Mouse (Mus musculus) midbrain, embryonic 14.5 days (tissue): ENCODE data around the gene Rapgef5. TPM values are rescaled to one million over a fixed set of nuclear protein-coding genes. Genes with fewer than 3 reads are reported as not detected.

Experiments used
- ATAC-seq: fragments of 200-750 bp; cut with Nextera tagmentation; 2 replicates; pipeline ENCODE4 v1.8.0; 2017; ENCODE audit warnings: moderate number of reproducible peaks, moderate library complexity; ENCODE audit not compliant: low FRiP score, low TSS enrichment
- DNase-seq: peaks from one replicate; pipeline ENCODE4 v3.0.0-alpha.2; 2015
- H3K27ac ChIP-seq: fragments of 300-500 bp; sonication (generic); replicated peaks from 2 replicates; pipeline ENCODE4 v1.5.1; 2014; ENCODE audit warnings: mild to moderate bottlenecking, low read depth, low read length, moderate library complexity
- H3K27me3 ChIP-seq: fragments of 300-500 bp; sonication (generic); 2 replicates; pipeline ENCODE4 v1.6.1; 2014; ENCODE audit warnings: low read length, control low read depth, mixed read lengths; ENCODE audit not compliant: control insufficient read depth, insufficient read depth
- H3K36me3 ChIP-seq: fragments of 300-500 bp; sonication (generic); 2 replicates; pipeline ENCODE4 v1.6.1; 2014; ENCODE audit warnings: low read length, control low read depth; ENCODE audit not compliant: control insufficient read depth, insufficient read depth
- H3K4me1 ChIP-seq: fragments of 300-500 bp; sonication (generic); 2 replicates; pipeline ENCODE4 v1.6.1; 2014; ENCODE audit warnings: mild to moderate bottlenecking, antibody characterized with exemption, low read length, control low read depth; ENCODE audit not compliant: control insufficient read depth, insufficient read depth
- H3K4me2 ChIP-seq: fragments of 300-500 bp; sonication (generic); 2 replicates; pipeline ENCODE4 v1.6.1; 2014; ENCODE audit warnings: mild to moderate bottlenecking, low read length, moderate library complexity
- H3K4me3 ChIP-seq: fragments of 300-500 bp; sonication (generic); replicated peaks from 2 replicates; pipeline ENCODE4 v1.5.1; 2014; ENCODE audit warnings: low read depth, low read length
- H3K9ac ChIP-seq: fragments of 300-500 bp; sonication (generic); replicated peaks from 2 replicates; pipeline ENCODE4 v1.6.1; 2014; ENCODE audit warnings: mild to moderate bottlenecking, low read length, moderate library complexity
- H3K9me3 ChIP-seq: fragments of 300-500 bp; sonication (generic); 2 replicates; pipeline ENCODE4 v1.6.1; 2016; ENCODE audit warnings: low read length, control low read depth, mixed read lengths; ENCODE audit not compliant: control insufficient read depth
- WGBS: fragments of 180-500 bp; shearing (Covaris S2); extraction: QIAGEN DNeasy Blood & Tissue Kit; methylation state at CpG from one replicate; pipeline ENCODE4 v1.1.7; 2014; 5-methylcytosine and 5-hydroxymethylcytosine counted together
- polyA plus RNA-seq: library from polyadenylated mRNA; unstranded; fragments of >200 nt; fragmentation: Nextera tagmentation; extraction: Ambion mirVana; gene quantifications from 2 replicates; pipeline ENCODE4 v1.2.1, GENCODE M21; 2014

Rapgef5 gene
- polyA plus RNA-seq, 1 experiment from 2014 or later = 50.8 TPM

DNA sequence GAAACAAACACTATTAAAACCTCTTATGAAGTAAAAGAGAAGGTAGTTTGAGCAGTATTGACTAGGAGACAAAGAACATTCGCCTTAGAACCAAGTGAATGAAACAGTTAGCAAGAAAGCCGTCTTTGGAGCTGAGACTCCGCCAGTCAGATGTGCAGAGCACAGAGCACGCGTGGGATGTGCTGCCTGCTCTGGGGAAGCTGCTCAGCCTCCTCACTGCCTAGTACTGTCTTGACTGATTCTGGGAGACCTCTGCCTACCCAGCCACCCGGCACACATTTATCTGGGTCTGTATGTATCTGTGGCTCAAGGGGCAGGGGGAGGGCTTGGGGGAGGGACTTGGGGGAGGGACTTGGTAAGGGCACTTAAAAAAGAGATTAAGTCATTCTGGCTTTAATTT, 120.7 kb downstream of the Rapgef5 start:
- no peak for ATAC-seq
- Histone ChIP-seq H3K27ac (no peak overlapping the region), H3K9me3 (no peaks in the 10 kb centered on the region), H3K4me1 (no peaks in the 10 kb centered on the region), H3K4me3 (no peak overlapping the region), H3K9ac (no peak overlapping the region), H3K27me3 (no peaks in the 10 kb centered on the region), H3K4me2 (no peak overlapping the region), H3K36me3 (no peaks in the 10 kb centered on the region)
- DNase-seq = no peak
- WGBS = 64% methylated on average over 6 of the region's 6 CpGs

DNA sequence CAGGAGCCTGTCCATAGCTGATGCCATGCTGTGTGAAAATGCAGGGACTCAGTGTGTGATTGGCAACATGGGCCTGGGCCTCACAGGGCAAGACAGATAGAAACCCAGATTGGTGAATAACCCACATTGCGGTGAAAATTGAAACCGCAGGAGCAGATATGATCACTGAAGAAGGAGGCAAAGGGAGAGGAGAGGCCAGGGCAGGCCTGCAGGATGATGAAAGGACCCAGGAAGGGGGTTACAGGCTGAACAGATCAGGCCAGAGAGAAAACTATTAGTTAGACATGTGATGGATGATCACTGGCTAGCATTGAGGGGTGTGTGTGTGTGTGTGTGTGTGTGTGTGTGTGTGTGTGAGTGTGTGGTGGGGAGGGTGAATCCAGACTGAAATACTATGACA, 122.6 kb downstream of the Rapgef5 start:
- no peaks in the 10 kb centered on the region for H3K36me3 ChIP-seq
- no peak overlapping the region for H3K4me2 ChIP-seq
- ATAC-seq (no peak), DNase-seq (no peak)
- 0 out of 2 replicates have a peak overlapping the region, but pooled peaks have one; percentile 22 for H3K27ac ChIP-seq
- no peaks in the 10 kb centered on the region for H3K9me3 ChIP-seq
- H3K4me1 ChIP-seq = no peaks in the 10 kb centered on the region
- WGBS = 88% methylated on average over 2 of the region's 2 CpGs
- H3K4me3 ChIP-seq = no peak overlapping the region
- no peaks in the 10 kb centered on the region for H3K27me3 ChIP-seq
- no peak overlapping the region for H3K9ac ChIP-seq

DNA sequence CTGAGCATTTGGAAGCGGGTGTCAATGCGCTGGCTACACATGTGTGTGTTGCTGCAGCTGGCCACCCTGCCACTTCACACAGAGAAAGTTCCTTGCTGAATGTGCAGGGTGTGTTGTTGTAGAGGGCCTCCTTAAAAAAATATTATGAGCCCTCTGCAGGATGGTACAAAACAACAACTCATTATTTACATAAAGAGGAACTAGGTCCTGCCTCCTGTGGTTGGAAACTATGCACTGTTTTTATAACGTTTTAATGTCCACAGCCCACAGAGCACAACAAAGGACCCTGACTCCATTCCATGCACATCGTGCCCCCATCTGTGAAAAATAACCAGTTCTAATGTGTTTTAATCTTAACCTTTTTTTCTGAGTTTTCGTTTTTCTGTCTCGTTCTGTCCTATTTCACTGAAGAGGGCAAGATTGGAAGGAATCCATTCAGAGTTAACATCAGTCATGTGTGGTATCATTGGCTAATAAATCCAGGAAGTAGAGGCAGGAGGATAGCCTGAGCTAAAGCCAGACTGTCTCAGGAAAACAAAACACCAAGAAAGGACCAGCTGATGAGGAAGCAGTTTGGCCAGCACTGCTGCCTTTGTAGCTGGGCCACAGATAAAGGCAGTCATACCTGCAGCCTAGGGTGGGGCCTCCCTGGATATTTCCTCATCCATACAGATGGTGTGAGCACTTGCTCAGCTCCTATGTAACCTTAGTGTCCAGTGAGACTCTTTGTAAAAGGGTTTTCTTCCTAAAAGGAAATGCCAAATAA, 123.3 kb downstream of the Rapgef5 start:
- H3K27ac ChIP-seq = no peak overlapping the region
- H3K4me3 ChIP-seq = no peak overlapping the region
- DNase-seq (no peak), ATAC-seq (no peak)
- no peaks in the 10 kb centered on the region for H3K27me3 ChIP-seq
- H3K4me1 ChIP-seq = no peaks in the 10 kb centered on the region
- no peaks in the 10 kb centered on the region for H3K9me3 ChIP-seq
- no peaks in the 10 kb centered on the region for H3K36me3 ChIP-seq
- WGBS = 84% methylated on average over 6 of the region's 6 CpGs
- H3K4me2 ChIP-seq = no peak overlapping the region
- H3K9ac ChIP-seq = no peak overlapping the region

DNA sequence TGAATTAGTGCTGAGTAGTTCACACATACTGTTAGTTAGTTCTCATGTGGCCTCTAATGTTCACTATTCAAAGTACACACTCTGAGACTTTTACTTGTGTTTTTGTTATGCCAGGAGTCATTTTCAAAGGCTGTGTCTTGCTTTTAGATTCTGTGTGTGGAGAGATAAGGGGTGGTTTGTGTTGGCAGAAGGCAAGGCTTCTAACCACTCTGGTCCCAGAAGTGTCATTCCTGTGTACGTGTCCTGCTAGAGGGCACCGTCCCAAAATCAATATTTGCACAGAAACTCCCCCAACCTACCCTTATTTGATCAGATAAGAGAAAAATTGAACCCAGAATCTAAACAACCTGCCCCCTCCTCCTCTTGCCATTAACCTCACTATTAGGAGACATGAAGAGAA, 126.2 kb downstream of the Rapgef5 start:
- WGBS = 87% methylated on average over 2 of the region's 2 CpGs
- DNase-seq = no peak
- Histone ChIP-seq H3K27ac (no peak overlapping the region), H3K4me1 (no peaks in the 10 kb centered on the region), H3K4me3 (no peak overlapping the region), H3K4me2 (no peak overlapping the region), H3K9me3 (no peaks in the 10 kb centered on the region), H3K9ac (no peak overlapping the region), H3K36me3 (no peaks in the 10 kb centered on the region), H3K27me3 (no peaks in the 10 kb centered on the region)
- no peak for ATAC-seq

DNA sequence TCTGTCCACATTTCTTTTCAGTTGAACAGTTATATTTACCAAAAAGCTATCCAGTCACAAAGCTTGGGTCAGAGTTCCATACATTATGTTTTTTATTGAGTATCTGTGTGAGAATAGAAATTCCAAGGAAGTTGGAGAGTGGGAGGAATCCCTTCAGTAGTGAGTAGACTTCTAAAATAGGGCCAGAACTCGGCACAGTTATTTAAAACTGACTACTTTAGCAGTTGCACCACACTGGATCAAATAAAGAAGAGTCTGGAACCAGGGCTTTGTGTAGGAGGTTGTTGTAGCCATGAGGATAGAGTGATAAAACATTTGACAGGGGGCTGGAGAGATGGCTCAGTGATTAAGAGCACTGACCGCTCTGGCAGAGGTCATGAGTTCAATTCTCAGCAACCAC, 129.5 kb downstream of the Rapgef5 start:
- Histone ChIP-seq H3K27me3 (no peaks in the 10 kb centered on the region), H3K9ac (no peak overlapping the region), H3K4me3 (no peak overlapping the region), H3K4me1 (no peaks in the 10 kb centered on the region; the same call in 1 of the 2 replicates), H3K4me2 (no peak overlapping the region), H3K27ac (no peak overlapping the region), H3K36me3 (no peaks in the 10 kb centered on the region), H3K9me3 (no peaks in the 10 kb centered on the region)
- DNase-seq (no peak), ATAC-seq (no peak)
- WGBS = 83% methylated on average over 2 of the region's 2 CpGs

DNA sequence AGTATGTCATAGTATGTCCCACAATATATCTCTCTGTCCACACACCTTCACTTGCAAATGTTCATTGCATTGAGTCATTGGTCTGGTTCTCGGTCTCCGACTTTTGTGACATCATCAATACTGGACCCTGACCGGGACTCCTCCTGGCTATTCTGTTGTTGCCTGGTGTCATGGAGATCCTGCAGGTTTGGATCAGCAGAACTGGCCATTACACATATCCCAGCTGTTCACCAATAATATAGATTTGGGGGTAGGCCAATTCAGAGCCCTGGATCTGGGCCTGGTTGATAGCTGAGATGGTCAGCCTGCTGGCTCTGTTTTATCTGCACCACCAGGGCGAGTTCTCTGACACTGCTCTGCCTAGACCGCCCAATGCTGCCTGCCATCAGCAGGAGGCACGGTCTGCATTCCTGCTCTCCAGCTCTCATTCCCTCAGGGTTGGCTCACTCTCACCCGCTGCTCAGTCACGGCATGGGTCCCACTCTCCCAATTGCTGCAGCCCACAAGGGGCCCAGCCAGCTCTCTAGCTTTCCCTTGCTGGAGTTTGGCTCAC, 137.7 kb downstream of the Rapgef5 start:
- no peaks in the 10 kb centered on the region for H3K36me3 ChIP-seq
- no peak for DNase-seq
- H3K4me2 ChIP-seq = no peak overlapping the region
- H3K9ac ChIP-seq = no peak overlapping the region
- no peak overlapping the region for H3K4me3 ChIP-seq
- H3K27ac ChIP-seq = no peak overlapping the region
- no peaks in the 10 kb centered on the region for H3K27me3 ChIP-seq
- H3K4me1 ChIP-seq = no peaks in the 10 kb centered on the region; the same call in 1 of the 2 replicates
- WGBS = 90% methylated on average over 8 of the region's 8 CpGs
- H3K9me3 ChIP-seq = no peaks in the 10 kb centered on the region
- no peak for ATAC-seq

DNA sequence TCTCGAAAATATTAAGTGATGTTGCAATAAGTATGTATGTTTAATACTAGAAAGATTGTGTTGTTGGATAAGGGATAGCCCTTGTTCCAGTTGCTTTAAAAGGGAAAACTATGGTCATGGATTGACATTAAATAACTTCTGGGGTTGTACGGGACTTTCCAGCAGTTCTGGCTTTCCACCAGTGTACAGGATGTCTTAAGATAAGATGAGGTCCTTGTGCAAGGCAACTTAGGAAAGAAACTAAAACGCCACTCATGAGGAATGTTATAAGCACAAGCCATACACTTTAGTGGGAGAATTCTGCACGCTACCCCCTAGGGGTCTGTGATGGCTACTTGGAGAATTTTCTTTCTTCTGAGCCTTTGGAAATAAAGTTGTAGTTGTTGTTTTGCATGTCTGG, 140.7 kb downstream of the Rapgef5 start:
- no peak overlapping the region for H3K4me3 ChIP-seq
- H3K36me3 ChIP-seq = no peaks in the 10 kb centered on the region
- no peaks in the 10 kb centered on the region for H3K9me3 ChIP-seq
- H3K27ac ChIP-seq = no peak overlapping the region
- no peak for DNase-seq
- ATAC-seq = no peak
- no peaks in the 10 kb centered on the region for H3K4me1 ChIP-seq
- H3K4me2 ChIP-seq = no peak overlapping the region
- H3K9ac ChIP-seq = no peak overlapping the region
- WGBS = 83% methylated on average over 4 of the region's 4 CpGs
- no peaks in the 10 kb centered on the region for H3K27me3 ChIP-seq

DNA sequence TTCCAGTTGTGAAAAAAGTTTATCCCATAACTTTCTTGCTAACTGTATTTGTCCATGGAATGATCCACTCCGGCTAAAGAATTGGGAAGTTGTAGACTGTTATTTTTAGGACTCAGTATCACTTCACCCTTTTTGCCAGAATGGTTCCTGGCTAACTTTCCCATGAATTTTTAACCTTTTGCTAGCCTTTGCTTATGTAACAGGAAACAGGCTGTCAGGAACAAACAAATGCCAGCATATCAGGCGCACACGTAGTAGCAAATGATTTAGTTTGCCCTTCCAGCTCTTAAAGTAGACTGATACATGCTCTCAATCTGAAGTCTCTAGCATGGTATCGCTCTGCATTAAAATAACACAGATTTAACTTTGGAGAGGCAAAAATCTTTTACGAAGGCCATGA, 141.5 kb downstream of the Rapgef5 start:
- no peak overlapping the region for H3K4me2 ChIP-seq
- no peaks in the 10 kb centered on the region for H3K36me3 ChIP-seq
- no peak overlapping the region for H3K9ac ChIP-seq
- WGBS = 93% methylated on average over 5 of the region's 5 CpGs
- DNase-seq (no peak), ATAC-seq (no peak)
- no peaks in the 10 kb centered on the region for H3K4me1 ChIP-seq
- H3K4me3 ChIP-seq = no peak overlapping the region
- H3K27ac ChIP-seq = no peak overlapping the region
- no peaks in the 10 kb centered on the region for H3K27me3 ChIP-seq
- H3K9me3 ChIP-seq = no peaks in the 10 kb centered on the region

DNA sequence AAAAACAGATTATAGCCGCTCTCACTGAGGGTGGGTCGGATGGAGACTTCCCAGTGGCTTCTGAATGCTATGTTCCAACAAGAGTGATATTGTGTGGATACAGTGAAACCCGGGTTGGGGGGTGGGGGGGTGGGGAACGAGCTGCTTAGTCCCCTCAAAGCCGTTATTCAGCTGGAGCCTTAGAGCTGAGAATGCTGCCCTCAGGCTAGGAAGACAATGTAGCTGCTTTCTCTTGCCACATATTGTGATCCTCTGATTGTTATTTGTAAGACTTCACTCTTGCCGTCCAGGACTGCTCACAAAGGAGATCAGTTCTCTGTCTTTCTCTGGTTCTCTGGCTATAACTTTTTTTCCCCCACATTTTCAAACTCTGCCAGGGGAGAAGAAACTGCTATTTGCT, 142.5 kb downstream of the Rapgef5 start:
- Histone ChIP-seq H3K36me3 (no peaks in the 10 kb centered on the region), H3K27ac (no peak overlapping the region), H3K4me1 (no peaks in the 10 kb centered on the region), H3K4me2 (no peak overlapping the region), H3K27me3 (no peaks in the 10 kb centered on the region), H3K4me3 (no peak overlapping the region), H3K9ac (no peak overlapping the region), H3K9me3 (no peaks in the 10 kb centered on the region)
- 19% methylated on average over 6 of the region's 6 CpGs for WGBS
- no peak for ATAC-seq
- peak; percentile 33 for DNase-seq
